Mouse (Mus musculus): ENCODE data around the gene Kmt2e. TPM values are rescaled to one million over a fixed set of nuclear protein-coding genes. Genes with fewer than 3 reads are reported as not detected.

Kmt2e gene
- total RNA-seq (2021), result 10 to 100 TPM; 90.6 to 93.1 TPM
- long read RNA-seq, experiment 1, partial matches to known transcripts, result 12 of 15 reads
- long read RNA-seq, experiment 1, other reads (novel, unspliced or antisense), result 3 of 15 reads
- long read RNA-seq, experiment 2, partial matches to known transcripts, result 10 of 15 reads
- long read RNA-seq, experiment 2, other reads (novel, unspliced or antisense), result 5 of 15 reads

DNA sequence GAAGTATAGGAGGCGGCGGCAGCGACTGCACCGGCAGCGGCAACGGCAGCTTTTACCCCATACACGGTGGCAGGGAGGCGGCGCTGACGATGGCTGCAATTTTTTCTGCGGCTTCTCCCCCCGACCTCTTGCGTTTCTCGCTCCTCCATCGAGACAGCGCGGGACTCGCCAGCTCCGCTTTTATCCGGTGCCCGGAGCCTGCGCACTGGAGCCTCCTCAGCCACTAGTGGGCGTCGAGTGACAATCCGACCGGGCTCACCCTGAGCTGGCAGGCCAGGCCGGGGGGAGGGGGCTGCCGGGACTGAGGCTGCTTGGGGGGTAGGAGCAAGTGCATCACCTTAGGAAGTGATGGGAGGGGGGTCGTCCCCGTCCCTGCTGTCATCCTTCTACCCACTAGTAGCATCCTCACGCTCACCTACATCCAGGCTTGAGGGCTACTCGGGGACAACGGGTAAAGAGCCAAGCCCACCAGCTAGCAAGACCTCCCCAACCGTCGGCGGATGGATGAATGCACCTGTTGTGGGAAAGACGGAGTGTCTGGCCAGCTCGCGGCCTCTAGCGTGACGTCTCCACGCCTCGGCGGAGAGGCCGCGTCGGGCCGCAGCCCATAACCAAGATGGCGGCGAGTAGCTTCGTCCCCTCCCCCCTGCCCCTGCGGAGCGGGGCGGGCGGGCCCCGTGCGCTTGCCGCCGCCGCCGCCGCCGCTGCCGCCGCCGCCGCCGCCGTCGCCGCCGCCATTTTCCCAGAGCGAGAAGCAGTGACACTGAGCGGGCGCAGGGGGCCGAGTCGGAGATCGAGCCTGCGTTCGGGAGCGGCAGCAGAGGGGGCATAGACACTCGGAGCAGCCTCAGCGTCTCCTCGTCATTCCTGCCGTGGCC, at the start of gene Kmt2e:
Kmt2e (plus strand) TSS at position 722 of the 878 bp plus-strand sequence.
- TF ChIP-seq CTCF (conservative IDR thresholded peaks at IDR 0.05), result peak; percentile 73
- Histone ChIP-seq H3K4me3 (peak within 1 kb of the TSS; percentile 97), H3K27ac (peak within 1 kb of the TSS; percentile 100)
- DNase-seq (ENCODE audit: low spot score in 2 of 2), result peak; percentile 90 to 92

DNA sequence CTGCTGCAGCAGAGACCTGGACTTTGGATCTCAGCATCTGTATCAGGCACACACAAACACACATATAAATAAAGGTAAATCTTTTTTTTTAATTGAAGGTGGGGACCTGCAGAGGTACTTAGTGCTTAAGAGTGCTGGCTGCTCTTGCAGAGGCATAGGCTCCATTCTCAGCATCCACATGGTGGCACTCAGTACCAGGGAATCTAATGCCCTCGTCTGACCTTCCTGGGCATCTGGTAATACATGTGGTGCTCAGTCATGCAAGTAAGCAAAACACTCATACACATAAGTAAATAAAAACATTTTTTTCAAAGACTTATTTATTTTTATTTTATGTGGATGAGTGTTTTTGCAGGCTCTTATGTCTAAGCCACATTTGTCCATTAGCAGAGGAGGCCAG, 49.1 kb upstream of the Kmt2e start:
- Histone ChIP-seq H3K27ac (no peak overlapping the region), H3K4me3 (no peak overlapping the region)
- TF ChIP-seq CTCF (conservative IDR thresholded peaks at IDR 0.05), result peak; percentile 69
- DNase-seq (ENCODE audit: low spot score in 2 of 2), result no peak

DNA sequence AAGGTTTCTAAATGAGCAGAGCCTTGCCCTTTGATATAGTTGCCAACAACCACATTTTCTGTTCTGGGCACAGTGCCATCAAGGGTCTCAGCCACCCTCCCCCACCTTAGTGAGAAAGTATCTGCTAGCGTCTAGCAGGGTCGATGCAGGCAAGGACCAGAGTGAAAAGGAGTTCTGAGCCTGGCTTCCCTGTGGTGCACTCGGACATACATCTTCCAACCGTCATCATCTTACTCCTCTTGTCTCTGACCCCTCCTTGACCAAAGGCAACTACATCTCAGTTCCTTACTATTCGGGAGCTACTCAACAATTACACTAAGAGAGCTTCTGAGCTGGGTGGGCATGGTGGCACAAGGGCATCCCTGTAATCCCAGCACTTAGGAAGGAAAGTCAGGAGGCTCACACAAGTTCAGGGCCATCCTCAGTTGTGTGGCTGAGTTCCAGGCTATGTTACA, 48.5 kb upstream of the Kmt2e start:
- TF ChIP-seq CTCF (conservative IDR thresholded peaks at IDR 0.05), result no peak
- H3K4me3 ChIP-seq, result no peak overlapping the region

DNA sequence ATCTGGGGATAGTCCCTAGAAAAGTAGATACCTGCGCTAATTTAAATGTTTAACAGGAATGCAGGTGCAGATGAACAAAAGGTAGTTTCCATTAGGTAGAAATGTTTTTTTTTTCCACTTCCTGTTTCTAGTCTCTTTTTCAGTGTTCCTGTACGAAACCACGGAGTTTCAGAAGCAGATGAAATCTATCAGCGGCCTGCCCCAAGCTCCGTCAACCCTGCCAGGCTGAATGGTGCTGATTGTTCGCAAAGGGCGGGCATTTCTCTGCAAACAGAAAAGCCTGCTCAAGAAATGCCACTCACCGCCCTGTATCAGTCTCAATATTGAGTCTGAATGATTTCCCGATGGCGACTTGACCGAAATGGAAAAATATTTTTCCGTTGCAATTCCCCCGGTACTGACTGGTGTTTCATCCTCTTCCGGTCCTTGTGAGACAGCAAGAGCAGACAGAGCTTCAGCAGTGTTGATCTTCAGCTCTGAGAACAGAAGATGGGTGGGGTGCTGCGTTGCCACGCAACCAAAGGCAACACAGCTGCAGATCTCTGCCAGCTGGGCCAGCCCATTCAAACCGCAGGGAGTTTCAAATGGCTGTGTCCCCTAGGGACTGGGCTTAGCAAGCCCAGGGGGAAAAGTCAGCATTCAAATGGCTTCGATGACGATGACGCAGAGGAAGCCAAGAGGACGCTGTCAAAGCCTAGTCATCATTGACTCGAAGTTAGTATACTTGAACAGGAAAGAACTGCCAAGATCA, 47.5 kb upstream of the Kmt2e start:
- peak; percentile 64 to 86 for DNase-seq (ENCODE audit: low spot score in 2 of 2)
- Histone ChIP-seq H3K27ac (peak overlapping the region; percentile 90), H3K4me3 (peak overlapping the region; percentile 65)
- TF ChIP-seq CTCF (conservative IDR thresholded peaks at IDR 0.05), result 0 out of 2 replicates have a peak, but pooled peaks have one; percentile 10

More for the DNA sequence above, 48.5 kb upstream of the Kmt2e start:
- DNase-seq (ENCODE audit: low spot score in 2 of 2), result no peak
- no peak overlapping the region for H3K27ac ChIP-seq

DNA sequence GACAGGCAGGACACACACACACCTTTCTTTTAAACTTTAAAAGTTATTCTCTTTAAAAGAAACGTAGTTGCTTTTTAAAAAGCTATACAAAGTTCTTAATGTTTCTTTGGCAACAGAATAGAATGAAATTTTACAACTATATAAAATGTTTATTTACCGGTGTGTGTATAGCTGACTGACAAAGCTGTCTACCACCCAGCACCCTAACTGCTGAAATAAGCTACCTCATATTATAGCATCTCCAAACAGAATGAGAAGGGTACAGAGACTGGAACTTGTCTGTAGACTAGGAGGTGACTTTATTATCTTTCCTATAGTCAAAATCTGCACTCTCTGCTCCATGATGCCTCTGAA, 47.0 kb upstream of the Kmt2e start:
- DNase-seq (ENCODE audit: low spot score in 2 of 2), result no peak
- no peak for TF ChIP-seq CTCF (conservative IDR thresholded peaks at IDR 0.05)
- Histone ChIP-seq H3K4me3 (peak overlapping the region; percentile 65), H3K27ac (peak overlapping the region; percentile 90)

DNA sequence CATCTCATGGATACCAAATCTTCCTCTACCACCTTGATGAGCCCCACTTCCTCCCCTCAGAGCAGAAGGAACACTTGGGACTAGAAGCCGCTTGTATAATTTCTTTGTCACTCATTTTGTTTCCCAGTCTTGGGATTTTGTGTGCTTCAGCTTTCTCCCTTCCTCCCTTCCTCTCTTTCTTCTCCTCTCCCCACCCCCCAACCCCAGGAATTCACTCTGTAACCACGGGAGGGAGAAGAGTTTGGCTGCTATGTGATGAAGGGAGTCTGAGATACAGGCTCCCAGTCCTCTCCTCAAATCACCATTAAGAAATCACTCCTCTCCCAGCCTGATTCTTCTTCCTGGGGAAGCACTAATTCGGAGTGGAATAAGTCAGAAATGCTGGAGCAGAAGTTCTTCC, 46.1 kb upstream of the Kmt2e start:
- no peak for DNase-seq (ENCODE audit: low spot score in 2 of 2)
- Histone ChIP-seq H3K27ac (no peak overlapping the region), H3K4me3 (no peak overlapping the region)
- no peak for TF ChIP-seq CTCF (conservative IDR thresholded peaks at IDR 0.05)

DNA sequence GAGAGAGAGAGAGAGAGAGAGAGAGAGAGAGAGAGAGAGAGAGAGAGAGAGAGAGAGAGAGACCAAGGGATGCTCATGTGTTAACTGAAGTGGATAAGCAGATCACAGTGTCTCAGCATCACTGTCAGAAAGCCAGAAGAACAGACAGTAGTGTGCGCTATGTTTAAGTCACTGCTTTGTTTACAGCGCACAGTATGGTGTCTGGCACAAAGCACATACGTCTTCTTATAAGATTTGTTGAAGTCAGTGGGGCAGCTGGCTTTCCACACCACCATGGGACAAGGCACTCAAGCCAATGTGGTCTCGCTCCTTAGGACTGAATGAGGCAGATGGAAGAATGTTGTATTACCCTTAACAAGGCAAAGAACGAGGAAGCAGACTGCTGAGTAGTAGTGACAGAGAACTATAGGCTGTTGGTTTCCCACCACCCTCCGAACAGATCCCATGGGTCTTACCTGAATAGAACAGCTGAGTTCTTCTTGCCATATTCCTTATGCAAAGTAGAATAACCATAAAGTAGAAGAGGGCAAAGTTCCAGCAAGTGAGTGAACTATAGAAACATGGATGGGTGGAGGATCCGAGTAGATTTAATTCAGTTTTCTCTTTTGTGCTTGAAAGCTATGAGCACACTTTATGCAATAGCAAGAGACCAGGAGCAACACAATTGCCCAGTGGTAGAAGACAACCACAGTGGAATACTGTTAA, 44.5 kb upstream of the Kmt2e start:
- H3K27ac ChIP-seq, result no peak overlapping the region
- no peak for DNase-seq (ENCODE audit: low spot score in 2 of 2)
- H3K4me3 ChIP-seq, result no peak overlapping the region
- TF ChIP-seq CTCF (conservative IDR thresholded peaks at IDR 0.05), result no peak

DNA sequence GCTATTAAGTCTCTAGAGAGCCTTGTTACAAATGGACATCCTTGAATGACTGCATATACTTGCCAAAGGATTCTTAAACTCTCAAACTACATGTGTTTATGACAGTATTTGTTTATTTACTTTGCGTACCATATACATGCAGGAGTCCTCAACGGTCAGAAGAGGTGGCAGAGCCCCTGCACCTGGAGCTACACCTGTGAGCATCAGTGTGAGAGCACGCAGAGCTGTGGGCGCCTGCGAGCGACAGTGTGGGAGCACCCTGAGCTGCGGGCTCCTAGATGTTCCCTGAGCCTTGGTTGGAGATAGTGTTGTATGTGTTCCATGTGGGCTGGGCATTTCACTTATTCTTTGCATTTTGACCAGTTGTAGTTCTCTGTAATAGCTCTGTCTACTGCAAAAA, 42.5 kb upstream of the Kmt2e start:
- H3K4me3 ChIP-seq, result no peak overlapping the region
- no peak overlapping the region for H3K27ac ChIP-seq
- DNase-seq (ENCODE audit: low spot score in 2 of 2), result no peak
- no peak for TF ChIP-seq CTCF (conservative IDR thresholded peaks at IDR 0.05)

DNA sequence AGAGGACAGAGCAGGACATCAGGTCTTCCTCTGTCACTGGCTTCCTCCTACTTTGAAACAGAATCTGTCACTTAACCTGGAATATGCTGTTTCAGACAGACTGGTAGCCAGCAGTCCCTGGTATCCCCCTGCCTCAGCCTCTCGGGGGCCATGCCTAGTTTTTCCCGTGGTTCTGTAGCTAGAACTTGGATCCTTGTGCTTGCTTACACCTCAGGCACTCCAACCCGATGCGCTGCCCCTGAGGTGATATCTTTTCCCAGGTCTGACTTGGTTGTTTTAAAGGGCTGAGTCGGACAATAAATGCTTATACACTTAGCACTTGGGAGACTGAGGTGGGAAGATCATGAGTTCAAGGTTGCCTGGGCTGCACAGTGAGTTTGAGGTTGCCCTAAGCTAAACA, 40.4 kb upstream of the Kmt2e start:
- no peak for DNase-seq (ENCODE audit: low spot score in 2 of 2)
- Histone ChIP-seq H3K27ac (no peak overlapping the region), H3K4me3 (no peak overlapping the region)
- no peak for TF ChIP-seq CTCF (conservative IDR thresholded peaks at IDR 0.05)

DNA sequence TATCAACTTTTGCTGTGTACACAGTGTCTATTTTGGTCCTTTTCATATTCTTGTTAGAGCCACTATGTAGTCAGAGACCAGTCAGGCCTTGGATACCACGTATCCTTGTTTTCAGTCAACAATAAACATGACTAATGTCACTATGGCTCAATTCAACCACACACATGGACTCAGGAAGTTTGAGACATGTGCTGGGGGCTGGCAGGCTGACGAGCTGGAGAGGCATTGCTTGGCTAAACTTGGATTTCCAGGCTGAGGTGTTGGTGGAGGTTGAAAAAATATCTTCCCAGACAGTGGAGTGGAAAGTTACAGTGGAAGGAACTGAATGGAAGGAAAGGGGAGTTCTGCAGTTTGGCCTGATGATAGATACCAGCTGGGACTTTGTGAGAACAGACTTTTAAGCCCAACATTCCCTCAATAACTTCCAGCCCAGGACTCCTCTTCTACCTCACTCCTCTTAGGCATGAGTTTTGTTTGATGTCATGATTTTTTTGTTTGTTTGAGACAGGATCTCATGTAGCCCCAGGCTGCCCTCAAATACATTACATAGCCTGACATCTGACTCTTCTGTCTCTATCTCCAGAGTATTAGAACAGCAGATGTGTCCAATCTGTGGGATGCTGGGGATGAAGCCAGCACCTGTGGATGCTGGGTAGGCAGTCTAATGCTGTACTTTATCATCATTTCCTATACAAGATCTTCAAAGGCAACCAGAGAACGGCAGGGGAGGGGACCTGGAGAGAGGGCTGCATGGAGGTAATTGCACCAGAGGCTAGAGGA, 39.7 kb upstream of the Kmt2e start:
- no peak for TF ChIP-seq CTCF (conservative IDR thresholded peaks at IDR 0.05)
- no peak overlapping the region for H3K27ac ChIP-seq
- no peak overlapping the region for H3K4me3 ChIP-seq
- DNase-seq (ENCODE audit: low spot score in 2 of 2), result no peak

DNA sequence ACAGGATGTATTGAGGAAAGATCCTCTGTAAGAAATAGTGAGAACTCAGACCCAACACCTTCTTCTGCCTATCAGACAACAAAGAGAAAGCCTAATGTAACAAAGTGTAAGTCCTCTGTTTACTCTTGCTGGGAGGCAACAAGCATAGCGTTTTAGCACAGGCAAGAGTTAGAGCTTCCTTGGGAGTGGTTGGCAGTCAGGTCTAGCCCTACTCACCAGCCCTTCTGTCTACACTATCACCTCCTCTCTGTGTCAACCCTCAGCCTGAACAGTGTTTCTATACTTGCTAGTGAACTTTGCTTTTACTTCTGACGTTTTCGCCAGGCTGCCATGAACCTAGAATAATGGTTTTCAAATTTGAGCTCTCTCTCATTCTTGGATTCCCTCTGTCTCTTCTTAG, 38.5 kb upstream of the Kmt2e start:
- no peak for DNase-seq (ENCODE audit: low spot score in 2 of 2)
- Histone ChIP-seq H3K27ac (no peak overlapping the region), H3K4me3 (no peak overlapping the region)
- TF ChIP-seq CTCF (conservative IDR thresholded peaks at IDR 0.05), result no peak

DNA sequence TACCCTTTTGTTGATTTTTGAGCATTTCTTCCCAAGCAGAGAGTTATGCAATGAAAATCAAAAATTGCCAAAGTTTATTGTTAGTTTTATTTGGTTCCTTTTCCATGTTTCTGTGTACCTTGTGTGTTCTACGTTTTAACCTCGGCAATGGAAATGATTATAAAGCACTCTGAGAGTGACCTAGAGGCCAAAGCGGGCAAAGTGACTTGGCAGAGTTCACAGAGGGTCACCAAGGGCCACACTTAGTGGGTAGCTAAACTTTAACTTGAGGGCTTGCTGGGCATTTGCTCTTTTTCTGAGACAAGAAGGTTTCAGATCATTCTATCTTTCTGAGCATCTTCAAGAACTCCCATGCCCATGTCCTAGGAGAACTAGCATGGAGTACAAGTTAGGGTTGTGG, 37.5 kb upstream of the Kmt2e start:
- no peak for DNase-seq (ENCODE audit: low spot score in 2 of 2)
- no peak for TF ChIP-seq CTCF (conservative IDR thresholded peaks at IDR 0.05)
- Histone ChIP-seq H3K27ac (no peak overlapping the region), H3K4me3 (no peak overlapping the region)
